Mouse (Mus musculus) heart, postnatal 10 days (tissue): ENCODE data around the gene Vmn1r183. TPM values are rescaled to one million over a fixed set of nuclear protein-coding genes. Genes with fewer than 3 reads are reported as not detected.
"Not testable (repeated sequence)": the region's sequence is repeated elsewhere in the genome, so short reads cannot be mapped to it uniquely, and the experiment has no call there.

Source experiments
- DNase-seq, 2 experiments: peaks; one replicate each; pipeline ENCODE4 v3.0.0; 2021
- intact Hi-C: fragments of 180-260 bp; cut with DNase I; formaldehyde crosslinking; loops from one replicate; pipeline ENCODE4 v1.15.1; 2025
- total RNA-seq, 2 experiments: library from RNA; stranded (reverse); gene quantifications; 2 replicates each; pipeline ENCODE4 v1.2.3; 2021

Gene Vmn1r183
- total RNA-seq, result not detected

DNA sequence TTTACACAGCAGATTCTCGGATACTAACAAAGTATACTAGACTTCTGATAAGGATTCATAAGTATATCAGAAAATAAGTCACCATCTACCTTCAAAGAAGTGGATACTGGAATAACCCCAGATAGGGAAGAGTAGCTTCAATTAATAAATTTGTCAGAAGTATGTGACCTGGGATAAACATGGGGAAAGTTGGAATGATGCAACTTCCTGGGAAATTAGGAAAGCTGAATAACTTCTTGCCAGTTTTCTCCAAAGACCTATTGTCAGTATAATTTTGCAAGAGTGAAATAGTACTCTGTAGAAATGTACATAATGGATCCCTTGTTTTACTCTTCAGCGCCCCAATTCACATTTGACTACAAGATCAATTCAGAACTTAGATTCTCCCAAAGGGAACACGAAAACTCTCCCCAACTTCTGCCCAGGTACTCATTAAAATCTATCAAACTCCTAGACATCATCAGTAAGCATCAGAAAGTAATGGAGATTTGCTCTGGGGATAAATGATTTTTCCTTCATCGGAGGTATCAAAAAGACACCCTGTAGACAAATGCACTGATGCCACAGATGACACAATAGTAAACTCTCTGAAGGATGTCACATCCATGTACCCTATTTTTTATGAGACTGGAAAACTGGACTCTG lies at the start of gene Vmn1r183:
Gene Vmn1r183 (plus strand): TSS at position 595 of the 645 bp plus-strand sequence.
- intact Hi-C loops, result no loop called here
- no peak for DNase-seq

DNA sequence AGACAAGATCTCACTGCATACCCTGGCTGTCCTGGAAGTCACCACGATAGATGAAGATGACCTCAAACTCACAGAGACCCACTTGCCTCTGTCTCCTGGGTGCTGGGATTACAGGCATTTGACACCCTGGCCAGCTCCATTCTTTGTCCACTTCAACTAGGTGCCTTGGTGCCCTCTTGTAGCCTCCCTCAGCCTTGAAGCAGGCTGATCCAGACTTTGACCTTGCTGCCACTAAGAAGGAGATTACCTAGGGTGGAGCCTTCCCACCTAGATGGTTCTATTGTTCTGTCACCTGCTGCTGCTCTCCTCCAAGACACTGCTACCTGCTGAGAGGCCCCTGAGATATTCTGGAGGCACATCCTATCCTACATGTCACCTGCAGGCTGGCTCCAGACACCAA lies 21.4 kb downstream of the Vmn1r183 start:
- DNase-seq, intact Hi-C loops: not testable (repeated sequence)

- intact Hi-C loops, result loop anchor here (2.0 to 5.0 kb wide), 2 partner anchors 50 to 235 kb away; partner anchors contain the start of genes Zfp235 and Zfp94
- DNase-seq, result peak; percentile 97 to 98
Observed at GRCm38 (mm10) chr7:24081634-24082431, 28.8 kb downstream of the Vmn1r183 start, which contains the start of gene Zfp180. Gene Zfp180 (plus strand): TSS chr7:24081924.

GRCm38 (mm10) chr7:24082457-24083235 lies 29.6 kb downstream of the Vmn1r183 start:
- intact Hi-C loops, result loop anchor here (5.0 kb wide), 1 partner anchor 50 kb away; the partner anchor contains the start of gene Zfp235
- no peak for DNase-seq

- intact Hi-C loops, result no loop called here
- no peak for DNase-seq
Observed at GRCm38 (mm10) chr7:24086871-24087270, 33.8 kb downstream of the Vmn1r183 start.

DNA sequence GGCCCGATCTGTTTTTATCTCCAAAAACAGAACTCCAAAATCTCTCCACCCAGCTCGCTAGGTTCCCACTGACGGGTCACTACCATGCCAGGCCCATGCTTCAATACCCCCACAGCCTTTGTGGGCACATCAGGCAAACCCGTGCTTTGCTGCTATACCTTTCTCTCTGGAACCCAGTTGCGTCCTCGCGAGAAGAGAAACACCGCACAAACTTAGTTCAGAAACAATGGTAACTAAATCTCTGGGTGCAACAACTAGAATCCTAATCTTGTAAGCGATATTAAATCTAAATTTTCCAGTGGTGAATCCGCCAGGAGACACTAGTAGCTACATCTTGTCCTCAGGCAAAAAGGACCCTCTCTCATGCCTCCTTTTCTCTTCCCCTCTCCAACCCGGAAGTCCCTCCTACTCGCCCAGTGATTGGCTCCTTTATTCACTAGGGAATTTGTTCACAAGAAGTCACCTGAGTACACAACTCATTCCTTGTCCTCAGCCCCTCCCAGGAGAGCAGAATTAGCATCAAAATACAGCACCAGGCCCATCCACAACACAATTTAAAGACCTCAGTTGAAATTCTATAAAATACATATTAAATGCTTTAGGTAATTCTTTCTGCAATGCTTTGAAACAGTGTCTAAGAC lies 34.6 kb downstream of the Vmn1r183 start:
- intact Hi-C loops, result no loop called here
- no peak for DNase-seq

- intact Hi-C loops, result no loop called here
- DNase-seq, result no peak
Observed at GRCm38 (mm10) chr7:24104403-24104802, 51.3 kb downstream of the Vmn1r183 start.

GRCm38 (mm10) chr7:24105144-24105703 lies 52.2 kb downstream of the Vmn1r183 start:
- intact Hi-C loops, result no loop called here
- peak in 1 of 2 experiments; percentile 8 for DNase-seq

GRCm38 (mm10) chr7:24110839-24111238 lies 57.8 kb downstream of the Vmn1r183 start:
- no peak for DNase-seq
- intact Hi-C loops, result no loop called here

GRCm38 (mm10) chr7:24111772-24112155 lies 58.7 kb downstream of the Vmn1r183 start:
- intact Hi-C loops, result loop anchor here (2.0 kb wide), 1 partner anchor 21 kb away; no protein-coding TSS in a partner anchor

DNA sequence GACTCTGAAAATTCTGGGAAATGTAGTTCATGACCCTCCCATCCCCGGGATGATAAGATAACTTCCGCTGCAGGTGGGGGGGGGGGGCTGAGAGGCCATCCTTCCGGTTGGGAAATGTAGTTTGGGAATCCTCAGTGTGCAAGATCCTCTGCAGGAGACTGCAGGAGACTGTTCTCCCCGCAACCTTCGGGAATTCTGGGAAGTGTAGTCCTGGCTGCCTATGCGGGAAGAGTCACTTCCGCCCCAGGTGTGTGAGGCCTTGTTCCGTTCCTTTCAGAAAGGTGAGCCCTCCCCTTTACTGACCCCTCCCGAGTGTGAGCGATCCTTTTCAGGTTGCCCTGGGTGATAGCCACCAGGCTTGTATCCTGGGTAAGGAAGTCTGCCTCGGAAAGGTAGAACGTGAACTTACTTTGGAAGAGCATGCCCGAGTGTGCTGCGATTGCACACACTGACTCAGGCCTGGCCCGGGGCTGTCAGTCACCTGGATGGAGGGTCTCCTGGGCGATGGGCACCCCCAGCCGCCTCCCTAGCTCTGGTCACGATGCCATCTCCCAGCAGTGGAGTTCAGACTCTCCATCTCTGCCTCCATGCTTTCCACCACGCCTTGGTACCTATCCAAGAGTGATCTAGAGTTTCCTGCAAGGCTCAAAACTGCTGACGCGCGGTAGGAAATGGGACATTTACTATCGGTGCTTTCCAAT lies 59.3 kb downstream of the Vmn1r183 start, which contains the start of gene Zfp112:
Gene Zfp112 (plus strand): TSS at position 159 of the 701 bp plus-strand sequence.
- DNase-seq, result peak; percentile 86
- intact Hi-C loops, result loop anchor here (2.0 kb wide), 1 partner anchor 20 kb away; no protein-coding TSS in a partner anchor

More at GRCm38 (mm10) chr7:24111772-24112155, 58.7 kb downstream of the Vmn1r183 start:
- no peak for DNase-seq

DNA sequence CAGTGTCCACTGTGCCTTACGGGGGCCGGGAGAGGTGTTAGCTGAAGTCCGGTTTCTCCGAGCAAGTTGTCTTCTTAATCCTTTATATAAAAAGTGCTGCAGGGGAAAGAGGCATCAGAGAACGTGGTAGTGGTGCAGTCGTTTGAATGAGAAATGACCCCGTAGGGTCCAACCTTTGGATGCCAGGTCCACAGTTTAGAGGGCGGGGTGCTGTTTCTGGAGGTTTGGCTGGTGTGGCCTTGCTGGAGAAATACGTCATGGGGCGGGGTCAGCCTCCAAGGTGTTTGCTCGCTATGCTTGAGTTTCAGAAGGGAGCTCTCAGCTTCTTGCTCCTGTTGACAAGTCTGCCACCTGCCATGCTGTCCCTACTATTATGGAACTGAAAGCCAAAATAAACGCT lies 59.9 kb downstream of the Vmn1r183 start:
- DNase-seq, result peak; percentile 52 to 57
- intact Hi-C loops, result loop anchor here (2.0 kb wide), 1 partner anchor 20 kb away; no protein-coding TSS in a partner anchor

Other genes starting within 250 kb of the Vmn1r183 start
- not detected for gene Vmn1r175, start 242.6 kb upstream of the Vmn1r183 start, total RNA-seq
- gene Vmn1r176, start 215.9 kb upstream of the Vmn1r183 start, total RNA-seq, result not detected
- gene Vmn1r177, start 186.8 kb upstream of the Vmn1r183 start, total RNA-seq, result not detected
- gene Vmn1r178, start 161.2 kb upstream of the Vmn1r183 start, total RNA-seq, result not detected
- not detected for gene Vmn1r179, start 126.3 kb upstream of the Vmn1r183 start, total RNA-seq
- not detected for gene Vmn1r180, start 102.6 kb upstream of the Vmn1r183 start, total RNA-seq
- gene Vmn1r181, start 78.6 kb upstream of the Vmn1r183 start, total RNA-seq, result not detected
- gene V1rd19, start 51.6 kb upstream of the Vmn1r183 start, total RNA-seq, result not detected
- gene Zfp180, start 28.7 kb downstream of the Vmn1r183 start, total RNA-seq, result 10 to 100 TPM in 1 of 2 experiments, 1 to 10 TPM in 1; 9.5 to 10.3 TPM
- gene Zfp112, start 59.1 kb downstream of the Vmn1r183 start, total RNA-seq, result 1 to 10 TPM; 3.1 to 3.8 TPM
- 1 to 10 TPM; 4.6 to 6.0 TPM for gene Zfp235, start 80.9 kb downstream of the Vmn1r183 start, total RNA-seq
- gene Zfp114, start 121.8 kb downstream of the Vmn1r183 start, total RNA-seq, result under 1 TPM; 0.12 to 0.19 TPM
- gene Zfp111, start 158.2 kb downstream of the Vmn1r183 start, total RNA-seq, result 1 to 10 TPM; 4.7 to 9.8 TPM
- 1 to 10 TPM; 1.3 to 2.1 TPM for gene Zfp109, start 184.3 kb downstream of the Vmn1r183 start, total RNA-seq
- gene Zfp108, start 201.5 kb downstream of the Vmn1r183 start, total RNA-seq, result 1 to 10 TPM; 1.4 to 1.7 TPM
- 1 to 10 TPM; 3.5 to 5.0 TPM for gene Zfp93, start 217.2 kb downstream of the Vmn1r183 start, total RNA-seq
- gene Zfp61, start 248.0 kb downstream of the Vmn1r183 start, total RNA-seq, result 1 to 10 TPM; 4.0 to 5.5 TPM